Mouse (Mus musculus): ENCODE measurements around the gene Glrp1.

GRCm38 (mm10) chr1:88547172-88547571 is 37.3 kb upstream of the Glrp1 start:
- TF ChIP-seq CTCF (IDR thresholded peaks at IDR 0.05; ENCODE audit: low read depth) = no peak
- TF ChIP-seq EP300 (IDR thresholded peaks at IDR 0.05; ENCODE audit: low read depth) = no peak

Measured in heart, postnatal 0 days (tissue).